Mouse (Mus musculus) right cerebral cortex, adult 2 months (tissue): ENCODE measurements at regions not wholly inside any gene's neighbourhood (a gene's known extent, or its start where the extent isn't known, plus 50 kb on each side); places are given as distances from the start of the nearest gene placed in this dataset.
A peak's percentile ranks its signal among the peaks of the same experiment; 100 is the strongest.
"Not testable (repeated sequence)": the region's sequence is repeated elsewhere in the genome, so short reads cannot be mapped to it uniquely, and the experiment has no call there.

ENCODE experiments used
- DNase-seq, 2 experiments: peaks; one replicate each; pipeline ENCODE4 v3.0.0; 2021 to 2022; ENCODE audit warnings: low spot score in 2 of 2

- not testable (repeated sequence) for DNase-seq
These were observed 248.5 kb downstream of the Gm19965 start for GRCm38 (mm10) chr1:117051311-117051710.

GRCm38 (mm10) chr1:117067151-117067819, 264.5 kb downstream of the Gm19965 start:
- DNase-seq: no peak

DNA sequence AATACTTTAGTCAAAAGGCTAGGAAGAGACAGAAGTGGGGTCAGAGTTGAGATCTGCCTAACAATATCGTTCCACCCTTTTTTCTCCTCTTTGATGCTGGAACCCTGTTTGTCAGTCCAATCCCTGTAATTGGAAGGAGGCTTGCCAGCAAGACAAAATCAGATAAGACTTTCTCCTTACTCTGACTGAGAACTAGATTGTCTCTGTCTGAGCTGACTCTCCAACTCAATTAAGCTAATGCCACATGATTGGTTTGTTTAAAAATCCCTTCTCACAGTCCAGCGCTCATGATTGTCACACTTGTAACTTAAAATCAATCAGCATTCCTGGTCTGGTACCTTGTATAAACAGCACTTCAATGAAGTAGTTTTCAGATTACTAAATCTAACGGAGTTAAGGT, 284.4 kb downstream of the Gm19965 start:
- DNase-seq: no peak

GRCm38 (mm10) chr1:117111496-117111895, 308.7 kb downstream of the Gm19965 start:
- DNase-seq: no peak

DNA sequence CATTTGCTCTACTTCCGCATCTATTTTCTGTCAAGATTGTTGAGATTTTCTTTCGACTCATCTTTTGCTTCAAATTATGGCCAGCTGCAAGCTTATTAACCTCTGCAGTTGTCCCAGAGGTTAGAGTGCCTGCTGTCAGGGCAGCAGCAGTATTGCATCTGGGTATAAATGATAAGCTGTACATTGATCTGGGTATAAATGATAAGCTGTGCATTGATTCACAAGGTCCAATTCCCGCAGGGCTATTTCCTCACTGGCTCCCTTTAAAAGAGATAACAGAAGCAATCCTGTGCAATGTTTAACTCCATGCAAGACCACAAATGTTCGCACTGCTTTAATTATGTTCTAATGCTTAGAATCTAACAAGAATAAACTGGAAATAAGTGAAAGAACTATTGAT, 311.1 kb downstream of the Gm19965 start:
- no peak for DNase-seq

- peak; percentile 3 to 13 for DNase-seq
These were observed 320.2 kb downstream of the Gm19965 start for GRCm38 (mm10) chr1:117122965-117123364.
